ENCODE assay signal across 12 mouse cellular contexts in genomic region chr10:122922226-122922625, GRCm38 (mm10).
DNase-seq lines count a peak whose midpoint lies in the region; ATAC-seq and TF ChIP-seq lines count a peak whose summit lies in the region.
"Had no signal": no experiment of that assay in that cellular context is flagged by ENCODE, and none has a peak within 500 bp of the region (broad histone marks: within the 10 kb centered on the region; RNA-seq: fewer than 3 reads in every experiment).

No protein-coding gene starts in this region.

- no peak overlapping the region for H3K27ac ChIP-seq in heart, embryonic 15.5 days
- H3K27ac ChIP-seq in forebrain, embryonic 14.5 days (ENCODE audit: low read depth, low read length): no peak overlapping the region
- no peak overlapping the region for H3K27ac ChIP-seq in stomach, embryonic 14.5 days (ENCODE audit: low read length)
- H3K27ac ChIP-seq in layer of hippocampus, adult 2 months: no peak overlapping the region
- H3K27ac ChIP-seq: liver, embryonic 13.5 days had no signal

- H3K9ac ChIP-seq in heart, embryonic 15.5 days: no peak overlapping the region
- H3K9ac ChIP-seq in forebrain, embryonic 14.5 days (ENCODE audit: low read length): no peak overlapping the region
- no peak overlapping the region for H3K9ac ChIP-seq in stomach, embryonic 14.5 days (replicated peaks; ENCODE audit: low read depth, low read length)
- H3K9ac ChIP-seq: liver, embryonic 13.5 days had no signal

- TF ChIP-seq CTCF in layer of hippocampus, adult 2 months (conservative IDR thresholded peaks at IDR 0.05): no peak

- 25% methylated on average over 7 of the region's 7 CpGs for WGBS in heart, embryonic 15.5 days
- 37% methylated on average over 7 of the region's 7 CpGs for WGBS in forebrain, embryonic 14.5 days
- WGBS in stomach, embryonic 14.5 days: 29% methylated on average over 7 of the region's 7 CpGs

- H3K27me3 ChIP-seq in heart, embryonic 15.5 days: no peaks in the 10 kb centered on the region
- H3K27me3 ChIP-seq in forebrain, embryonic 14.5 days (replicated peaks; ENCODE audit: control insufficient read depth, insufficient read depth, low read length): no peaks in the 10 kb centered on the region
- H3K27me3 ChIP-seq in stomach, embryonic 14.5 days (ENCODE audit: control insufficient read depth, insufficient read depth, low read length): no peaks in the 10 kb centered on the region
- H3K27me3 ChIP-seq: liver, embryonic 13.5 days had no signal

- DNase-seq in heart, adult 9 months (ENCODE audit: low spot score in 2 of 2): no peak
- DNase-seq in lung, postnatal 10 days: peak; percentile 49
- DNase-seq in lung, postnatal 36 days: no peak
- DNase-seq in forebrain, embryonic 14.5 days (ENCODE audit: low spot score): peak; percentile 55
- DNase-seq in ovary, postnatal 36 days (ENCODE audit: low spot score): no peak
- no peak for DNase-seq in layer of hippocampus, adult 2 months (ENCODE audit: low spot score in 2 of 2)
- DNase-seq: adrenal gland, adult 2 months; heart, postnatal 10 days; kidney, postnatal 25 days; liver, embryonic 13.5 days had no signal

- H3K4me2 ChIP-seq in heart, embryonic 15.5 days: peak overlapping the region; percentile 4; the same call in 1 of the 2 replicates
- no peak overlapping the region; the same call in 1 of the 2 replicates for H3K4me2 ChIP-seq in forebrain, embryonic 14.5 days (ENCODE audit: low read length)
- no peak overlapping the region for H3K4me2 ChIP-seq in stomach, embryonic 14.5 days (replicated peaks; ENCODE audit: low read depth, low read length)
- H3K4me2 ChIP-seq: liver, embryonic 13.5 days had no signal

- no peaks in the 10 kb centered on the region for H3K9me3 ChIP-seq in heart, embryonic 15.5 days (replicated peaks)
- H3K9me3 ChIP-seq in forebrain, embryonic 14.5 days (replicated peaks; ENCODE audit: control insufficient read depth, low read length): no peaks in the 10 kb centered on the region
- H3K9me3 ChIP-seq in stomach, embryonic 14.5 days (ENCODE audit: control insufficient read depth, low read depth, low read length): no peaks in the 10 kb centered on the region
- H3K9me3 ChIP-seq: liver, embryonic 13.5 days had no signal

- ATAC-seq in heart, embryonic 15.5 days (replicated peaks; ENCODE audit: insufficient number of reproducible peaks, insufficient read depth, low FRiP score, low read depth): peak; percentile 53; the same call in 1 of the 2 replicates
- peak; percentile 72 for ATAC-seq in forebrain, embryonic 14.5 days
- peak; percentile 71; the same call in 1 of the 2 replicates for ATAC-seq in stomach, embryonic 14.5 days (ENCODE audit: insufficient number of reproducible peaks, insufficient read depth, low FRiP score, low read depth)

- H3K4me1 ChIP-seq in heart, embryonic 15.5 days (replicated peaks): peaks cover 3% of the 10 kb centered on the region; the same call in 1 of the 2 replicates
- no peaks in the 10 kb centered on the region for H3K4me1 ChIP-seq in forebrain, embryonic 14.5 days (ENCODE audit: control insufficient read depth, insufficient read depth, low read length)
- no peaks in the 10 kb centered on the region for H3K4me1 ChIP-seq in stomach, embryonic 14.5 days (ENCODE audit: control insufficient read depth, insufficient read depth, low read length)
- H3K4me1 ChIP-seq: liver, embryonic 13.5 days had no signal

- no peaks in the 10 kb centered on the region for H3K36me3 ChIP-seq in heart, embryonic 15.5 days
- no peaks in the 10 kb centered on the region for H3K36me3 ChIP-seq in forebrain, embryonic 14.5 days (ENCODE audit: control insufficient read depth, insufficient read depth, low read length)
- no peaks in the 10 kb centered on the region for H3K36me3 ChIP-seq in stomach, embryonic 14.5 days (ENCODE audit: control insufficient read depth, insufficient read depth, low read length)
- H3K36me3 ChIP-seq: liver, embryonic 13.5 days had no signal

- no peak overlapping the region for H3K4me3 ChIP-seq in heart, embryonic 15.5 days
- no peak overlapping the region for H3K4me3 ChIP-seq in forebrain, embryonic 14.5 days (ENCODE audit: low read depth, low read length)
- H3K4me3 ChIP-seq in stomach, embryonic 14.5 days (ENCODE audit: low read depth, low read length): no peak overlapping the region
- H3K4me3 ChIP-seq in layer of hippocampus, adult 2 months: no peak overlapping the region
- H3K4me3 ChIP-seq: liver, embryonic 13.5 days had no signal

Comparison
In these comparisons a context has a peak if more than half of its experiments do, and no peak if none do; other contexts are left out.
1. DNase-seq: peak in lung, postnatal 10 days (single experiment) and forebrain, embryonic 14.5 days (single experiment); none in heart, adult 9 months (0 of 2), lung, postnatal 36 days (single experiment), ovary, postnatal 36 days (single experiment) and layer of hippocampus, adult 2 months (0 of 2).
2. Peak in every context shown above with its lines, with median percentiles within 50 percentile points of each other: ATAC-seq.